Mouse (Mus musculus): ENCODE measurements around the gene Gabra4. TPM values are rescaled to one million over a fixed set of nuclear protein-coding genes. Genes with fewer than 3 reads are reported as not detected.
A peak's percentile ranks its signal among the peaks of the same experiment; 100 is the strongest.

Gene Gabra4
- 2.2 and 2.9 TPM in 2 replicates for polyA plus RNA-seq (2016; fragmentation: Nextera tagmentation; extraction: Ambion mirVana)

GRCm38 (mm10) chr5:71658115-71658497 is at the start of gene Gabra4:
Gene Gabra4, minus strand, starts transcription at chr5:71658308.
- Histone ChIP-seq H3K9me3 (no peaks in the 10 kb centered on the region), H3K36me3 (no peaks in the 10 kb centered on the region), H3K4me3 (peak within 1 kb of the TSS; percentile 56), H3K9ac (replicated peaks) (peak within 1 kb of the TSS; percentile 51), H3K27me3 (peaks cover 37% of the 10 kb centered on the region), H3K27ac (replicated peaks) (no peak within 1 kb of the TSS), H3K4me2 (replicated peaks) (peak within 1 kb of the TSS; percentile 99), H3K4me1 (peaks cover 11% of the 10 kb centered on the region)
- 2% methylated on average over 15 of the region's 15 CpGs for WGBS
- ATAC-seq (ENCODE audit: low FRiP score, low read depth), result no peak; the same call in none of the 2 replicates

- no peaks in the 10 kb centered on the region for H3K27me3 ChIP-seq
- H3K4me2 ChIP-seq (replicated peaks), result peak overlapping the region; percentile 92
- H3K27ac ChIP-seq (replicated peaks), result no peak overlapping the region
- H3K9me3 ChIP-seq, result no peaks in the 10 kb centered on the region
- H3K9ac ChIP-seq (replicated peaks), result peak overlapping the region; percentile 53
- H3K4me3 ChIP-seq, result peak overlapping the region; percentile 60
- WGBS, result 3% methylated on average over 6 of the region's 6 CpGs
- ATAC-seq (ENCODE audit: low FRiP score, low read depth), result no peak; the same call in 1 of the 2 replicates
- H3K4me1 ChIP-seq, result peaks cover 4% of the 10 kb centered on the region
- no peaks in the 10 kb centered on the region for H3K36me3 ChIP-seq
Measured at GRCm38 (mm10) chr5:71701273-71701614, 43.1 kb upstream of the Gabra4 start.

GRCm38 (mm10) chr5:71700468-71701272 is 42.6 kb upstream of the Gabra4 start:
- H3K4me3 ChIP-seq, result peak overlapping the region; percentile 60
- H3K27me3 ChIP-seq, result no peaks in the 10 kb centered on the region
- H3K9me3 ChIP-seq, result no peaks in the 10 kb centered on the region
- peaks cover 4% of the 10 kb centered on the region for H3K4me1 ChIP-seq
- H3K36me3 ChIP-seq, result no peaks in the 10 kb centered on the region
- peak overlapping the region; percentile 92 for H3K4me2 ChIP-seq (replicated peaks)
- peak overlapping the region; percentile 53 for H3K9ac ChIP-seq (replicated peaks)
- under 1% methylated on average over 46 of the region's 46 CpGs for WGBS
- peak; percentile 94 for ATAC-seq (ENCODE audit: low FRiP score, low read depth)
- no peak overlapping the region for H3K27ac ChIP-seq (replicated peaks)

GRCm38 (mm10) chr5:71699696-71700467 is 41.8 kb upstream of the Gabra4 start:
- 0 out of 2 replicates have a peak overlapping the region, but pooled peaks have one; percentile 53 for H3K9ac ChIP-seq (replicated peaks)
- no peak overlapping the region for H3K27ac ChIP-seq (replicated peaks)
- H3K4me2 ChIP-seq (replicated peaks), result peak overlapping the region; percentile 92
- no peaks in the 10 kb centered on the region for H3K9me3 ChIP-seq
- no peak for ATAC-seq (ENCODE audit: low FRiP score, low read depth)
- no peaks in the 10 kb centered on the region for H3K27me3 ChIP-seq
- peak overlapping the region; percentile 60 for H3K4me3 ChIP-seq
- H3K36me3 ChIP-seq, result no peaks in the 10 kb centered on the region
- WGBS, result under 1% methylated on average over 19 of the region's 19 CpGs
- H3K4me1 ChIP-seq, result peaks cover 4% of the 10 kb centered on the region

- no peaks in the 10 kb centered on the region for H3K4me1 ChIP-seq
- no peak overlapping the region for H3K4me3 ChIP-seq
- 0 out of 2 replicates have a peak, but pooled peaks have one; percentile 38 for ATAC-seq (ENCODE audit: low FRiP score, low read depth)
- no peak overlapping the region for H3K27ac ChIP-seq (replicated peaks)
- H3K36me3 ChIP-seq, result no peaks in the 10 kb centered on the region
- 49% methylated on average over 4 of the region's 4 CpGs for WGBS
- no peak overlapping the region for H3K4me2 ChIP-seq (replicated peaks)
- H3K9me3 ChIP-seq, result no peaks in the 10 kb centered on the region
- H3K27me3 ChIP-seq, result no peaks in the 10 kb centered on the region
- no peak overlapping the region for H3K9ac ChIP-seq (replicated peaks)
Measured at GRCm38 (mm10) chr5:71665593-71665992, 7.5 kb upstream of the Gabra4 start.

- WGBS, result 0% methylated on average over 49 of the region's 49 CpGs
- Histone ChIP-seq H3K36me3 (no peaks in the 10 kb centered on the region), H3K9me3 (no peaks in the 10 kb centered on the region), H3K9ac (replicated peaks) (peak within 1 kb of the TSS; percentile 51), H3K27ac (replicated peaks) (no peak within 1 kb of the TSS), H3K4me1 (peaks cover 11% of the 10 kb centered on the region), H3K4me2 (replicated peaks) (peak within 1 kb of the TSS; percentile 99), H3K4me3 (peak within 1 kb of the TSS; percentile 56), H3K27me3 (peaks cover 37% of the 10 kb centered on the region)
- ATAC-seq (ENCODE audit: low FRiP score, low read depth), result peak; percentile 92
Measured at GRCm38 (mm10) chr5:71657482-71658114, 510 bp downstream of the Gabra4 start, which contains the start of gene Gabrb1. Gene Gabrb1, plus strand, starts transcription at chr5:71658113.

GRCm38 (mm10) chr5:71656771-71657170 is 1.3 kb downstream of the Gabra4 start:
- Histone ChIP-seq H3K36me3 (no peaks in the 10 kb centered on the region), H3K4me2 (replicated peaks) (peak overlapping the region; percentile 99), H3K9ac (replicated peaks) (no peak overlapping the region), H3K9me3 (no peaks in the 10 kb centered on the region), H3K4me3 (peak overlapping the region; percentile 56), H3K27ac (replicated peaks) (no peak overlapping the region), H3K27me3 (peaks cover 37% of the 10 kb centered on the region), H3K4me1 (peaks cover 11% of the 10 kb centered on the region)
- 13% methylated on average over 10 of the region's 10 CpGs for WGBS
- no peak for ATAC-seq (ENCODE audit: low FRiP score, low read depth)

GRCm38 (mm10) chr5:71654056-71654455 is 4.1 kb downstream of the Gabra4 start:
- 84% methylated on average over 5 of the region's 5 CpGs for WGBS
- peaks cover 34% of the 10 kb centered on the region for H3K27me3 ChIP-seq
- ATAC-seq (ENCODE audit: low FRiP score, low read depth), result no peak
- no peaks in the 10 kb centered on the region for H3K36me3 ChIP-seq
- H3K4me1 ChIP-seq, result peaks cover 11% of the 10 kb centered on the region
- H3K9me3 ChIP-seq, result no peaks in the 10 kb centered on the region
- H3K4me2 ChIP-seq (replicated peaks), result no peak overlapping the region
- H3K27ac ChIP-seq (replicated peaks), result no peak overlapping the region
- H3K9ac ChIP-seq (replicated peaks), result no peak overlapping the region
- H3K4me3 ChIP-seq, result no peak overlapping the region

- 83% methylated on average over 2 of the region's 2 CpGs for WGBS
- Histone ChIP-seq H3K27me3 (no peaks in the 10 kb centered on the region), H3K4me1 (no peaks in the 10 kb centered on the region), H3K9ac (replicated peaks) (no peak overlapping the region), H3K4me3 (no peak overlapping the region), H3K36me3 (no peaks in the 10 kb centered on the region), H3K4me2 (replicated peaks) (no peak overlapping the region), H3K27ac (replicated peaks) (no peak overlapping the region), H3K9me3 (no peaks in the 10 kb centered on the region)
- no peak for ATAC-seq (ENCODE audit: low FRiP score, low read depth)
Measured at GRCm38 (mm10) chr5:71648108-71648507, 10.0 kb downstream of the Gabra4 start.

- no peak overlapping the region for H3K4me3 ChIP-seq
- H3K4me2 ChIP-seq (replicated peaks), result no peak overlapping the region
- no peak overlapping the region for H3K27ac ChIP-seq (replicated peaks)
- no peak overlapping the region for H3K9ac ChIP-seq (replicated peaks)
- no peaks in the 10 kb centered on the region for H3K27me3 ChIP-seq
- WGBS, result 86% methylated on average over 10 of the region's 10 CpGs
- no peaks in the 10 kb centered on the region for H3K9me3 ChIP-seq
- H3K36me3 ChIP-seq, result no peaks in the 10 kb centered on the region
- ATAC-seq (ENCODE audit: low FRiP score, low read depth), result no peak
- no peaks in the 10 kb centered on the region for H3K4me1 ChIP-seq
Measured at GRCm38 (mm10) chr5:71639804-71640203, 18.3 kb downstream of the Gabra4 start.

- Histone ChIP-seq H3K9ac (replicated peaks) (no peak overlapping the region), H3K36me3 (no peaks in the 10 kb centered on the region), H3K4me3 (no peak overlapping the region), H3K4me1 (no peaks in the 10 kb centered on the region), H3K27ac (replicated peaks) (no peak overlapping the region), H3K27me3 (no peaks in the 10 kb centered on the region), H3K4me2 (replicated peaks) (no peak overlapping the region), H3K9me3 (no peaks in the 10 kb centered on the region)
- ATAC-seq (ENCODE audit: low FRiP score, low read depth), result no peak
- 90% methylated on average over 3 of the region's 3 CpGs for WGBS
Measured at GRCm38 (mm10) chr5:71627820-71628219, 30.3 kb downstream of the Gabra4 start.

GRCm38 (mm10) chr5:71616734-71617133 is 41.4 kb downstream of the Gabra4 start:
- no peak overlapping the region for H3K4me3 ChIP-seq
- 73% methylated on average over 4 of the region's 4 CpGs for WGBS
- no peaks in the 10 kb centered on the region for H3K36me3 ChIP-seq
- no peaks in the 10 kb centered on the region for H3K27me3 ChIP-seq
- ATAC-seq (ENCODE audit: low FRiP score, low read depth), result no peak
- no peak overlapping the region for H3K4me2 ChIP-seq (replicated peaks)
- H3K4me1 ChIP-seq, result no peaks in the 10 kb centered on the region
- no peak overlapping the region for H3K9ac ChIP-seq (replicated peaks)
- H3K27ac ChIP-seq (replicated peaks), result no peak overlapping the region
- no peaks in the 10 kb centered on the region for H3K9me3 ChIP-seq

All from midbrain, embryonic 12.5 days (tissue).